Mouse (Mus musculus): Measurements from ENCODE around the gene Bcorl1.
A peak's percentile ranks its signal among the peaks of the same experiment; 100 is the strongest.

DNA sequence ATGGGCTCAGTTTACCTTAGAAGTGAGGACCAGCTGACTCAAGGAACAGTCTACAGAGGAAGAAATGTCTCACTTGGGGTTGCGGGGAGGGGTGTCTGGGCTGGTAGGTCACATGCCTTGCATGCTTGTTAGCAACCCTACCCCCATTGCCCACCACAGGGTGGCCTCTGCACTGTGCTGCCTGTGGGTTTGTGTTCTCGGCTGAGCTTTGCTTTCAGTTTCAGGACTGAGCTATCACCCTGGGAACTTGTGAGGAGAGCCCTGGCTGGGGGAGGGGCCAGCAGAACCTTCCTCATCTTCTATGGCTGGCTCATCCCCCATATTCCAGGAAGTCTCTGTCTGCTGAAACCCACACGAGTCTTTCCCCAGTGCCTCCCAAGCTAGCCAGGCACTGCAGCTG lies 83.4 kb downstream of the Bcorl1 start:
- TF ChIP-seq EP300 (optimal IDR thresholded peaks at IDR 0.05): no peak
- TF ChIP-seq CTCF (IDR thresholded peaks at IDR 0.05; ENCODE audit: low read depth): 0 out of 2 replicates have a peak, but pooled peaks have one; percentile 11
